ENCODE assay signal across 8 mouse cellular contexts in genomic region chr4:124936613-124937471, GRCm38 (mm10). TPM values are rescaled to one million over a fixed set of nuclear protein-coding genes. Genes with fewer than 3 reads are reported as not detected.
DNase-seq lines count a peak whose midpoint lies in the region; ATAC-seq and TF ChIP-seq lines count a peak whose summit lies in the region.

Gene 9930104L06Rik (plus strand): TSS chr4:124937048.

- no peaks in the 10 kb centered on the region for H3K9me3 ChIP-seq in erythroblast, embryonic 14.5 days (ENCODE audit: control insufficient read depth, low read length)
- H3K9me3 ChIP-seq in heart, embryonic 11.5 days (replicated peaks; ENCODE audit: control insufficient read depth, low read length): no peaks in the 10 kb centered on the region
- no peaks in the 10 kb centered on the region for H3K9me3 ChIP-seq in kidney, embryonic 16.5 days (ENCODE audit: low read length)

- H3K27ac ChIP-seq in heart, embryonic 11.5 days (ENCODE audit: low read depth, low read length): 0 out of 2 replicates have a peak within 1 kb of the TSS, but pooled peaks have one; percentile 22
- H3K27ac ChIP-seq in kidney, embryonic 16.5 days (ENCODE audit: low read length): peak within 1 kb of the TSS; percentile 63; the same call in 1 of the 2 replicates
- H3K27ac ChIP-seq in liver, adult 2 months (replicated peaks; ENCODE audit: insufficient read depth, low read depth, low read length): no peak within 1 kb of the TSS

- H3K27me3 ChIP-seq in C2C12 (ENCODE audit: control insufficient read depth, insufficient read depth, insufficient read length): no peaks in the 10 kb centered on the region
- H3K27me3 ChIP-seq in erythroblast, embryonic 14.5 days (ENCODE audit: control insufficient read depth): no peaks in the 10 kb centered on the region
- H3K27me3 ChIP-seq in heart, embryonic 11.5 days (ENCODE audit: control insufficient read depth, insufficient read depth, low read length): no peaks in the 10 kb centered on the region
- no peaks in the 10 kb centered on the region for H3K27me3 ChIP-seq in kidney, embryonic 16.5 days (ENCODE audit: insufficient read depth, low read length)
- no peaks in the 10 kb centered on the region for H3K27me3 ChIP-seq in liver, adult 2 months (ENCODE audit: control insufficient read depth, insufficient read depth, low read length)
- H3K27me3 ChIP-seq in myocyte (ENCODE audit: control insufficient read depth, insufficient read depth, insufficient read length): no peaks in the 10 kb centered on the region
- no peaks in the 10 kb centered on the region for H3K27me3 ChIP-seq in splenic B cell, adult 2 months (ENCODE audit: control insufficient read depth, insufficient read depth, low read length, poor library complexity, severe bottlenecking)

- H3K4me3 ChIP-seq in C2C12 (ENCODE audit: insufficient read depth, poor library complexity, severe bottlenecking): peak within 1 kb of the TSS; percentile 96
- peak within 1 kb of the TSS; percentile 70 for H3K4me3 ChIP-seq in erythroblast, embryonic 14.5 days (replicated peaks)
- peak within 1 kb of the TSS; percentile 93 for H3K4me3 ChIP-seq in heart, embryonic 11.5 days (ENCODE audit: low read depth, low read length)
- peak within 1 kb of the TSS; percentile 98 for H3K4me3 ChIP-seq in kidney, embryonic 16.5 days (ENCODE audit: low read length)
- H3K4me3 ChIP-seq in liver, adult 2 months (ENCODE audit: insufficient read depth, low read depth, low read length): peak within 1 kb of the TSS; percentile 71
- peak within 1 kb of the TSS; percentile 85 for H3K4me3 ChIP-seq in myocyte

- ATAC-seq in heart, embryonic 11.5 days (replicated peaks; ENCODE audit: insufficient number of reproducible peaks, low FRiP score, low TSS enrichment): peak; percentile 98
- peak; percentile 98 for ATAC-seq in kidney, embryonic 16.5 days (ENCODE audit: low FRiP score, low TSS enrichment)

- H3K79me2 ChIP-seq in C2C12 (ENCODE audit: control insufficient read depth, insufficient read depth) (peaks cover 43% of the 10 kb centered on the region), myocyte (ENCODE audit: control insufficient read depth, insufficient read depth) (peaks cover 28% of the 10 kb centered on the region)
- H3K79me2 ChIP-seq in liver, adult 2 months (ENCODE audit: control insufficient read depth, insufficient read depth, low read length): no peaks in the 10 kb centered on the region

- H3K36me3 ChIP-seq in C2C12 (ENCODE audit: control insufficient read depth, insufficient read depth) (peaks cover 24% of the 10 kb centered on the region), myocyte (ENCODE audit: control insufficient read depth, insufficient read depth) (peaks cover 9% of the 10 kb centered on the region)
- peaks cover 44% of the 10 kb centered on the region for H3K36me3 ChIP-seq in erythroblast, embryonic 14.5 days (ENCODE audit: control insufficient read depth)
- H3K36me3 ChIP-seq in heart, embryonic 11.5 days (ENCODE audit: control insufficient read depth, insufficient read depth, low read length): peaks cover 11% of the 10 kb centered on the region; the same call in 1 of the 2 replicates
- H3K36me3 ChIP-seq in kidney, embryonic 16.5 days (ENCODE audit: insufficient read depth, low read length): peaks cover 5% of the 10 kb centered on the region; the same call in 1 of the 2 replicates
- peaks cover 2% of the 10 kb centered on the region; the same call in 1 of the 2 replicates for H3K36me3 ChIP-seq in liver, adult 2 months (ENCODE audit: control insufficient read depth, insufficient read depth, low read length)
- 0 out of 2 replicates have a peak, but pooled peaks cover 3% of the 10 kb centered on the region for H3K36me3 ChIP-seq in splenic B cell, adult 2 months (ENCODE audit: control insufficient read depth, insufficient read depth, low read length, poor library complexity, severe bottlenecking)

- peak within 1 kb of the TSS; percentile 89 for H3K9ac ChIP-seq in heart, embryonic 11.5 days (ENCODE audit: low read depth, low read length)
- H3K9ac ChIP-seq in kidney, embryonic 16.5 days (replicated peaks; ENCODE audit: low read length): peak within 1 kb of the TSS; percentile 91
- peak within 1 kb of the TSS; percentile 70 for H3K9ac ChIP-seq in liver, adult 2 months (ENCODE audit: low read depth, low read length)

- TF ChIP-seq POLR2A in brain, embryonic 14.5 days (IDR thresholded peaks at IDR 0.05; ENCODE audit: borderline replicate concordance, extremely low read depth, insufficient read depth, insufficient read length, poor library complexity, severe bottlenecking): no peak
- TF ChIP-seq POLR2A in liver, adult 2 months (IDR thresholded peaks at IDR 0.05; ENCODE audit: extremely low read depth, insufficient read depth, low read length): no peak
- peak; percentile 52 for TF ChIP-seq POLR2A in myocyte (IDR thresholded peaks at IDR 0.05; ENCODE audit: insufficient read length, low read depth)

- peaks cover 26% of the 10 kb centered on the region for H3K4me1 ChIP-seq in erythroblast, embryonic 14.5 days (ENCODE audit: control insufficient read depth)
- peaks cover 15% of the 10 kb centered on the region for H3K4me1 ChIP-seq in heart, embryonic 11.5 days (ENCODE audit: control insufficient read depth, insufficient read depth, low read length)
- H3K4me1 ChIP-seq in kidney, embryonic 16.5 days (ENCODE audit: insufficient read depth, low read length): peaks cover 21% of the 10 kb centered on the region
- H3K4me1 ChIP-seq in liver, adult 2 months (ENCODE audit: control insufficient read depth, insufficient read depth, low read length): no peaks in the 10 kb centered on the region

- peaks cover 28% of the 10 kb centered on the region for H3K79me3 ChIP-seq in C2C12 (ENCODE audit: low read depth)

- H3ac ChIP-seq in C2C12 (ENCODE audit: control insufficient read depth, insufficient read length, low read depth): peak within 1 kb of the TSS; percentile 99
- peak within 1 kb of the TSS; percentile 66 for H3ac ChIP-seq in myocyte (ENCODE audit: control insufficient read depth, insufficient read length)

- DNase-seq in brain, embryonic 14.5 days (ENCODE audit: low read depth): peak; percentile 100
- peak; percentile 95 for DNase-seq in liver, adult 2 months (ENCODE audit: extremely low read depth, low read depth, low spot score)
- DNase-seq in splenic B cell, adult 2 months (ENCODE audit: low read depth, low spot score): peak; percentile 97

- WGBS in heart, embryonic 11.5 days (ENCODE audit: insufficient replicate concordance): under 1% methylated on average over 52 of the region's 52 CpGs
- under 1% methylated on average over 52 of the region's 52 CpGs for WGBS in kidney, embryonic 16.5 days
- 1% methylated on average over 52 of the region's 52 CpGs for WGBS in liver, adult 2 months

- H3K4me2 ChIP-seq in heart, embryonic 11.5 days: peak within 1 kb of the TSS; percentile 84
- H3K4me2 ChIP-seq in kidney, embryonic 16.5 days (replicated peaks; ENCODE audit: low read depth, low read length): peak within 1 kb of the TSS; percentile 84
- H3K4me2 ChIP-seq in myocyte (ENCODE audit: low read depth): peak within 1 kb of the TSS; percentile 94

- TF ChIP-seq CTCF in C2C12 (IDR thresholded peaks at IDR 0.05; ENCODE audit: control insufficient read depth, insufficient read depth, insufficient read length): no peak
- TF ChIP-seq CTCF in brain, embryonic 14.5 days (IDR thresholded peaks at IDR 0.05; ENCODE audit: borderline replicate concordance, extremely low read depth, insufficient read depth, insufficient read length): no peak
- no peak for TF ChIP-seq CTCF in liver, adult 2 months (IDR thresholded peaks at IDR 0.05; ENCODE audit: low read depth, low read length)

TF ChIP-seq in C2C12, 6 proteins besides CTCF, POLR2A, EP300 and RAD21:
- no peak for TF ChIP-seq MYOG (IDR thresholded peaks at IDR 0.05; ENCODE audit: control insufficient read depth, extremely low read depth, insufficient read length)
- peak; percentile 18 for TF ChIP-seq MAX (IDR thresholded peaks at IDR 0.05)

TF ChIP-seq in myocyte, 11 proteins besides CTCF, POLR2A, EP300 and RAD21:
- TF ChIP-seq SRF (IDR thresholded peaks at IDR 0.05; ENCODE audit: control insufficient read depth, insufficient read length, low read depth) (peak; percentile 57), MYOD1 (IDR thresholded peaks at IDR 0.05; ENCODE audit: control insufficient read depth in 1 of 3, insufficient read length in 2 of 3, low read depth in 2 of 3) (no peak), E2F4 (IDR thresholded peaks at IDR 0.05; ENCODE audit: insufficient read depth) (peak; percentile 97), POLR2AphosphoS2 (IDR thresholded peaks at IDR 0.05; ENCODE audit: insufficient read length, low read depth) (peak; percentile 49)

RNA-seq across cellular contexts. Expression of gene 9930104L06Rik, which starts in this region (rescaled TPM):
- polyA plus RNA-seq in C2C12 (2012; fragmentation: generic; extraction: Trizol) (6.5 TPM), myocyte (2012; fragmentation: generic; extraction: Trizol) (4.5 TPM)
- 18.3 and 22.3 TPM in 2 replicates for polyA plus RNA-seq in brain, embryonic 14.5 days (2012; rRNA removed)
- polyA plus RNA-seq in erythroblast, embryonic 14.5 days (2012): 0.52 and 0.61 TPM in 2 replicates
- 3.2 and 5.4 TPM in 2 replicates for polyA plus RNA-seq in heart, embryonic 11.5 days (2014; fragmentation: Nextera tagmentation; extraction: Ambion mirVana)
- 12.7 and 13.8 TPM in 2 replicates for polyA plus RNA-seq in kidney, embryonic 16.5 days (2015; fragmentation: Nextera tagmentation; extraction: Ambion mirVana)
- 3.4 and 4.1 TPM in 2 replicates for total RNA-seq in liver, adult 2 months (2014; rRNA removed)
- 4.7 and 9.2 TPM in 2 replicates for polyA plus RNA-seq in liver, adult 2 months (2012; rRNA removed)
